Mouse (Mus musculus): ENCODE measurements around the gene Fam102a. TPM values are rescaled to one million over a fixed set of nuclear protein-coding genes. Genes with fewer than 3 reads are reported as not detected.

The Fam102a gene
- total RNA-seq, 1 experiment: 11.6 TPM

DNA sequence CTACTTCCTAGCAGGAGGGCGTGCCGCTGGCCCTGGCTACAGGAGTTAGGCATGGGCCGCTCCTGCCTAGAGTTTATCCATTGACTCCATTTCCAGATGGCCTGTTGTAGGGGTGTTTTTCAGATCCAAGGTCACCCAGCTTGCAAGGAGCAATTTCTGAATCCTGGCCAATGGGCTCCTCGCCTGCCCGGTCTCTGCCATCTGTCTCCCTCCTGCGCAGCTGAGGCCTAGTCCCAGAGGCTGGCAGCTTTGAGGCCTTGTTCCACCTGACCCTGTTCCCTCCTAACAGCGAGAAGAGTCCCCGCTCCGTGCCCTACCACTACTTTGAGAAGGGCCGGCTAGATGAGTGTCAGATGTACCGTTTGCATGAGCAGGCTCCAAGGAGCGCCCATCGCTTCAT, 61.6 kb downstream of the Fam102a start:
- in situ Hi-C loops (cut with MboI; ENCODE audit: low sequenced_read_pairs in 2 of 2, unreplicated experiment in 2 of 2): no loop called here
- DNase-seq (ENCODE audit: low read depth, low spot score): no peak
- no peak overlapping the region for H3K27ac ChIP-seq (ENCODE audit: insufficient read depth, low read depth, low read length, poor library complexity, severe bottlenecking)

DNA sequence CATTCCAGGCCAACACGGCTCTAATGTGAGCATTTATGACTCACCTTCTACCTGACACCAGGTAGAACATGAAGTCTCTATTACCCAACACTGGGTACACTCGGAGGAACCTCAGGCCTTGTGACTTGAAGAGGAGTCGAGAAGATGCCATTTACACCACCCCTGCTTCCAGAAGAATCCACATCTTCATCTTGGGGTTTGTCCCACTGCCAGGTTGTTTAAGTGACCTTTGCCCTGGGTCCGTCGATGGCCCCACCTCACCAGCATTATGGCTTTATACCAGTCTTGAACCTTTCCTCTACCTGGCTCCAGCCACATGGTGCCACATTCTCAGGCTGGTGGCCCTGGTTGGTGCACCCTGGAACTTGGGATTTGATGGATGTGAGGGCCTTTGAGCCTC, 62.1 kb downstream of the Fam102a start:
- Histone ChIP-seq H3K36me3 (ENCODE audit: control insufficient read depth, insufficient read depth, low read length, poor library complexity, severe bottlenecking) (no peaks in the 10 kb centered on the region), H3K27ac (ENCODE audit: insufficient read depth, low read depth, low read length, poor library complexity, severe bottlenecking) (no peak overlapping the region), H3K4me3 (ENCODE audit: insufficient read depth in 1 of 2, low read depth in 1 of 2, low read length in 2 of 2, poor library complexity in 1 of 2, severe bottlenecking in 1 of 2) (no peak overlapping the region), H3K9ac (ENCODE audit: insufficient read depth, low read depth, low read length, poor library complexity, severe bottlenecking) (no peak overlapping the region), H3K4me1 (ENCODE audit: control insufficient read depth in 2 of 2, insufficient read depth in 2 of 2, low read length in 2 of 2, poor library complexity in 1 of 2) (peaks cover 2 to 6% of the 10 kb centered on the region in 2 experiments; a peak in 1 of 4 replicates), H3K9me3 (ENCODE audit: control insufficient read depth, insufficient read depth, low read depth, low read length) (no peaks in the 10 kb centered on the region)
- TF ChIP-seq ZC3H11A (IDR thresholded peaks at IDR 0.05; ENCODE audit: borderline replicate concordance, low read depth, low read length) (no peak), HCFC1 (IDR thresholded peaks at IDR 0.05; ENCODE audit: borderline replicate concordance, insufficient read depth, low read length) (no peak), CHD2 (IDR thresholded peaks at IDR 0.05; ENCODE audit: low read depth, low read length) (no peak), MAFK (IDR thresholded peaks at IDR 0.05; ENCODE audit: insufficient read depth, low read depth, low read length) (no peak), ZNF384 (IDR thresholded peaks at IDR 0.05; ENCODE audit: low read depth, low read length) (no peak)
- no peak for DNase-seq (ENCODE audit: low read depth, low spot score)
- in situ Hi-C loops (cut with MboI; ENCODE audit: low sequenced_read_pairs in 2 of 2, unreplicated experiment in 2 of 2): no loop called here

More for the DNA sequence above, 61.6 kb downstream of the Fam102a start:
- Histone ChIP-seq H3K9ac (ENCODE audit: insufficient read depth, low read depth, low read length, poor library complexity, severe bottlenecking) (no peak overlapping the region), H3K9me3 (ENCODE audit: control insufficient read depth, insufficient read depth, low read depth, low read length) (no peaks in the 10 kb centered on the region), H3K36me3 (ENCODE audit: control insufficient read depth, insufficient read depth, low read length, poor library complexity, severe bottlenecking) (no peaks in the 10 kb centered on the region), H3K4me1 (ENCODE audit: control insufficient read depth in 2 of 2, insufficient read depth in 2 of 2, low read length in 2 of 2, poor library complexity in 1 of 2) (peaks cover 0 to 6% of the 10 kb centered on the region in 2 experiments; a peak in 1 of 4 replicates), H3K4me3 (ENCODE audit: insufficient read depth in 1 of 2, low read depth in 1 of 2, low read length in 2 of 2, poor library complexity in 1 of 2, severe bottlenecking in 1 of 2) (no peak overlapping the region)
- TF ChIP-seq HCFC1 (IDR thresholded peaks at IDR 0.05; ENCODE audit: borderline replicate concordance, insufficient read depth, low read length) (no peak), ZNF384 (IDR thresholded peaks at IDR 0.05; ENCODE audit: low read depth, low read length) (no peak), MAFK (IDR thresholded peaks at IDR 0.05; ENCODE audit: insufficient read depth, low read depth, low read length) (no peak), ZC3H11A (IDR thresholded peaks at IDR 0.05; ENCODE audit: borderline replicate concordance, low read depth, low read length) (no peak), CHD2 (IDR thresholded peaks at IDR 0.05; ENCODE audit: low read depth, low read length) (no peak)

- no peak for DNase-seq (ENCODE audit: low read depth, low spot score)
- no peak for TF ChIP-seq HCFC1 (IDR thresholded peaks at IDR 0.05; ENCODE audit: borderline replicate concordance, insufficient read depth, low read length)
- TF ChIP-seq ZNF384 (IDR thresholded peaks at IDR 0.05; ENCODE audit: low read depth, low read length): no peak
- no peak for TF ChIP-seq CHD2 (IDR thresholded peaks at IDR 0.05; ENCODE audit: low read depth, low read length)
- TF ChIP-seq MAFK (IDR thresholded peaks at IDR 0.05; ENCODE audit: insufficient read depth, low read depth, low read length): no peak
- in situ Hi-C loops (cut with MboI; ENCODE audit: low sequenced_read_pairs in 2 of 2, unreplicated experiment in 2 of 2): no loop called here
- Histone ChIP-seq H3K9me3 (ENCODE audit: control insufficient read depth, insufficient read depth, low read depth, low read length) (no peaks in the 10 kb centered on the region), H3K36me3 (ENCODE audit: control insufficient read depth, insufficient read depth, low read length, poor library complexity, severe bottlenecking) (no peaks in the 10 kb centered on the region), H3K27ac (ENCODE audit: insufficient read depth, low read depth, low read length, poor library complexity, severe bottlenecking) (no peak overlapping the region), H3K9ac (ENCODE audit: insufficient read depth, low read depth, low read length, poor library complexity, severe bottlenecking) (no peak overlapping the region), H3K4me3 (ENCODE audit: insufficient read depth in 1 of 2, low read depth in 1 of 2, low read length in 2 of 2, poor library complexity in 1 of 2, severe bottlenecking in 1 of 2) (no peak overlapping the region), H3K4me1 (ENCODE audit: control insufficient read depth in 2 of 2, insufficient read depth in 2 of 2, low read length in 2 of 2, poor library complexity in 1 of 2) (peaks cover 2 to 7% of the 10 kb centered on the region in 2 experiments; a peak in 1 of 4 replicates)
These were observed 62.6 kb downstream of the Fam102a start for GRCm38 (mm10) chr2:32597699-32598098.

DNA sequence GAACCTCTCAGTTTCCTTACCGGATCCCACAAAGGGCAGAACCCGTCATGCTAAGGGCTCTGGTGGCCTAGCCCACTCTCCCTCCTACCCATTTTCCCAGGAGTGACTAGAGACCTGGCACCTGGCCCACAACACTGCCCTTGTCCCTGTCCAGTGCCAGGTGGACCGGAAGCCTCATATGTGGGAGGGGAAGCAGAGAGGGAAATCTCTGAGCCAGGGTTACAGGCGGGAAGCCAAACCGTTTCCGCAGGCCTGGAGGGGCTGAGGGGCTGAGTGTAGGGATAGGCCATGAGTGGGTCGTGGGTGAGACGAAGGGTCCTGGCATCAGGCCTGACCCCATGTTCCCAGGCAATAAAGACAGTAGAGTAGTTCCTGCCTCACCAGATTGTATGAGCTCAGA, 63.4 kb downstream of the Fam102a start:
- TF ChIP-seq MAFK (IDR thresholded peaks at IDR 0.05; ENCODE audit: insufficient read depth, low read depth, low read length): no peak
- no peak for TF ChIP-seq CHD2 (IDR thresholded peaks at IDR 0.05; ENCODE audit: low read depth, low read length)
- no peak for TF ChIP-seq ZNF384 (IDR thresholded peaks at IDR 0.05; ENCODE audit: low read depth, low read length)
- no peak for TF ChIP-seq HCFC1 (IDR thresholded peaks at IDR 0.05; ENCODE audit: borderline replicate concordance, insufficient read depth, low read length)
- TF ChIP-seq ZC3H11A (IDR thresholded peaks at IDR 0.05; ENCODE audit: borderline replicate concordance, low read depth, low read length): no peak
- no peak overlapping the region for H3K9ac ChIP-seq (ENCODE audit: insufficient read depth, low read depth, low read length, poor library complexity, severe bottlenecking)
- H3K4me3 ChIP-seq (ENCODE audit: insufficient read depth in 1 of 2, low read depth in 1 of 2, low read length in 2 of 2, poor library complexity in 1 of 2, severe bottlenecking in 1 of 2): no peak overlapping the region
- no peak overlapping the region for H3K27ac ChIP-seq (ENCODE audit: insufficient read depth, low read depth, low read length, poor library complexity, severe bottlenecking)
- H3K36me3 ChIP-seq (ENCODE audit: control insufficient read depth, insufficient read depth, low read length, poor library complexity, severe bottlenecking): no peaks in the 10 kb centered on the region
- in situ Hi-C loops (cut with MboI; ENCODE audit: low sequenced_read_pairs in 2 of 2, unreplicated experiment in 2 of 2): no loop called here
- peaks cover 2 to 7% of the 10 kb centered on the region in 2 experiments; a peak in 1 of 4 replicates for H3K4me1 ChIP-seq (ENCODE audit: control insufficient read depth in 2 of 2, insufficient read depth in 2 of 2, low read length in 2 of 2, poor library complexity in 1 of 2)
- no peaks in the 10 kb centered on the region for H3K9me3 ChIP-seq (ENCODE audit: control insufficient read depth, insufficient read depth, low read depth, low read length)
- no peak for DNase-seq (ENCODE audit: low read depth, low spot score)

GRCm38 (mm10) chr2:32599409-32599808, 64.3 kb downstream of the Fam102a start, which contains the start of gene St6galnac6:
Gene St6galnac6, plus strand, starts transcription at chr2:32599709.
- TF ChIP-seq ZNF384 (IDR thresholded peaks at IDR 0.05; ENCODE audit: low read depth, low read length) (no peak), MAFK (IDR thresholded peaks at IDR 0.05; ENCODE audit: insufficient read depth, low read depth, low read length) (no peak), CHD2 (IDR thresholded peaks at IDR 0.05; ENCODE audit: low read depth, low read length) (no peak), ZC3H11A (IDR thresholded peaks at IDR 0.05; ENCODE audit: borderline replicate concordance, low read depth, low read length) (no peak), HCFC1 (IDR thresholded peaks at IDR 0.05; ENCODE audit: borderline replicate concordance, insufficient read depth, low read length) (no peak)
- in situ Hi-C loops (cut with MboI; ENCODE audit: low sequenced_read_pairs in 2 of 2, unreplicated experiment in 2 of 2): no loop called here
- no peak within 1 kb of the TSS for H3K27ac ChIP-seq (ENCODE audit: insufficient read depth, low read depth, low read length, poor library complexity, severe bottlenecking)

More at GRCm38 (mm10) chr2:32599409-32599808, 64.3 kb downstream of the Fam102a start, which contains the start of gene St6galnac6:
- DNase-seq (ENCODE audit: low read depth, low spot score): no peak
- no peaks in the 10 kb centered on the region for H3K9me3 ChIP-seq (ENCODE audit: control insufficient read depth, insufficient read depth, low read depth, low read length)
- H3K9ac ChIP-seq (ENCODE audit: insufficient read depth, low read depth, low read length, poor library complexity, severe bottlenecking): no peak within 1 kb of the TSS
- H3K36me3 ChIP-seq (ENCODE audit: control insufficient read depth, insufficient read depth, low read length, poor library complexity, severe bottlenecking): no peaks in the 10 kb centered on the region
- H3K4me3 ChIP-seq (ENCODE audit: insufficient read depth in 1 of 2, low read depth in 1 of 2, low read length in 2 of 2, poor library complexity in 1 of 2, severe bottlenecking in 1 of 2): no peak within 1 kb of the TSS
- H3K4me1 ChIP-seq (ENCODE audit: control insufficient read depth in 2 of 2, insufficient read depth in 2 of 2, low read length in 2 of 2, poor library complexity in 1 of 2): peaks cover 2% of the 10 kb centered on the region in 2 experiments; a peak in 1 of 4 replicates
